Mouse (Mus musculus) heart, postnatal 36 days (tissue): ENCODE measurements at regions not wholly inside any gene's neighbourhood (a gene's known extent, or its start where the extent isn't known, plus 50 kb on each side); places are given as distances from the start of the nearest gene placed in this dataset.

Source experiments
- DNase-seq, 2 experiments: peaks; one replicate each; pipeline ENCODE4 v3.0.0; 2021 to 2022
- intact Hi-C: fragments of 180-260 bp; cut with DNase I; formaldehyde crosslinking; loops from one replicate; pipeline ENCODE4 v1.15.1; 2025
- microRNA-seq, 2 experiments: library from miRNA; unstranded; fragments of <30 nt; microRNA quantifications; one replicate each; pipeline ENCODE4 v1.2.0; 2021; ENCODE audit warnings: borderline number of aligned reads in 2 of 2

- intact Hi-C loops, result no loop called here
Measured at GRCm38 (mm10) chr8:34268806-34269520, 157.4 kb upstream of the Gm10131 start.

GRCm38 (mm10) chr8:34254978-34255377 is 143.4 kb upstream of the Gm10131 start:
- no peak for DNase-seq
- intact Hi-C loops, result no loop called here

More at GRCm38 (mm10) chr8:34268806-34269520, 157.4 kb upstream of the Gm10131 start:
- DNase-seq, result no peak

GRCm38 (mm10) chr8:34251934-34252333 is 140.4 kb upstream of the Gm10131 start:
- intact Hi-C loops, result no loop called here
- no peak for DNase-seq

GRCm38 (mm10) chr8:34239346-34239900 is 127.9 kb upstream of the Gm10131 start:
- DNase-seq, result no peak
- intact Hi-C loops, result no loop called here

GRCm38 (mm10) chr8:34233705-34234104 is 122.2 kb upstream of the Gm10131 start:
- DNase-seq, result no peak
- intact Hi-C loops, result no loop called here

GRCm38 (mm10) chr8:34229477-34229876 is 117.9 kb upstream of the Gm10131 start:
- intact Hi-C loops, result no loop called here
- DNase-seq, result no peak

GRCm38 (mm10) chr8:34225011-34225890 is 113.7 kb upstream of the Gm10131 start:
- no peak for DNase-seq
- intact Hi-C loops, result no loop called here

GRCm38 (mm10) chr8:34222187-34222586 is 110.7 kb upstream of the Gm10131 start:
- intact Hi-C loops, result no loop called here
- DNase-seq, result no peak

Small RNA genes lying in the stretch of these regions (microRNA-seq; reads per million reads assigned to microRNA genes)
- 0 reads per million in 2 experiments for gene Gm23177
